Mouse (Mus musculus): ENCODE measurements at regions not wholly inside any gene's neighbourhood (a gene's known extent, or its start where the extent isn't known, plus 50 kb on each side); places are given as distances from the start of the nearest gene placed in this dataset.

- WGBS = 73% methylated on average over 7 of the region's 7 CpGs
- DNase-seq (ENCODE audit: low spot score) = no peak
- TF ChIP-seq EP300 (optimal IDR thresholded peaks at IDR 0.05) = no peak
- TF ChIP-seq CTCF (IDR thresholded peaks at IDR 0.05; ENCODE audit: low read depth) = no peak
Observed at GRCm38 (mm10) chr17:51278771-51279170, 99.6 kb upstream of the Tbc1d5 start.

GRCm38 (mm10) chr17:51278094-51278493 is 98.9 kb upstream of the Tbc1d5 start:
- Histone ChIP-seq H3K4me3 (ENCODE audit: low read depth, low read length) (no peak overlapping the region), H3K9ac (ENCODE audit: low read length) (no peak overlapping the region), H3K4me1 (replicated peaks; ENCODE audit: control insufficient read depth, insufficient read depth) (no peaks in the 10 kb centered on the region), H3K27ac (replicated peaks) (no peak overlapping the region), H3K4me2 (replicated peaks; ENCODE audit: low read depth) (no peak overlapping the region), H3K9me3 (ENCODE audit: control insufficient read depth, low read length) (no peaks in the 10 kb centered on the region), H3K36me3 (ENCODE audit: control insufficient read depth, insufficient read depth, low read length) (no peaks in the 10 kb centered on the region), H3K27me3 (ENCODE audit: control insufficient read depth, insufficient read depth, low read length) (no peaks in the 10 kb centered on the region)
- TF ChIP-seq EP300 (optimal IDR thresholded peaks at IDR 0.05) = no peak
- DNase-seq (ENCODE audit: low spot score) = no peak
- 68% methylated on average over 2 of the region's 2 CpGs for WGBS
- ATAC-seq (ENCODE audit: low FRiP score, low TSS enrichment) = no peak

More at GRCm38 (mm10) chr17:51278771-51279170, 99.6 kb upstream of the Tbc1d5 start:
- no peak overlapping the region for H3K4me3 ChIP-seq (ENCODE audit: low read depth, low read length)
- H3K4me1 ChIP-seq (replicated peaks; ENCODE audit: control insufficient read depth, insufficient read depth) = no peaks in the 10 kb centered on the region
- H3K27me3 ChIP-seq (ENCODE audit: control insufficient read depth, insufficient read depth, low read length) = no peaks in the 10 kb centered on the region
- no peaks in the 10 kb centered on the region for H3K9me3 ChIP-seq (ENCODE audit: control insufficient read depth, low read length)
- no peak overlapping the region for H3K27ac ChIP-seq (replicated peaks)
- no peak overlapping the region for H3K4me2 ChIP-seq (replicated peaks; ENCODE audit: low read depth)
- no peaks in the 10 kb centered on the region for H3K36me3 ChIP-seq (ENCODE audit: control insufficient read depth, insufficient read depth, low read length)
- H3K9ac ChIP-seq (ENCODE audit: low read length) = no peak overlapping the region
- no peak for ATAC-seq (ENCODE audit: low FRiP score, low TSS enrichment)

DNA sequence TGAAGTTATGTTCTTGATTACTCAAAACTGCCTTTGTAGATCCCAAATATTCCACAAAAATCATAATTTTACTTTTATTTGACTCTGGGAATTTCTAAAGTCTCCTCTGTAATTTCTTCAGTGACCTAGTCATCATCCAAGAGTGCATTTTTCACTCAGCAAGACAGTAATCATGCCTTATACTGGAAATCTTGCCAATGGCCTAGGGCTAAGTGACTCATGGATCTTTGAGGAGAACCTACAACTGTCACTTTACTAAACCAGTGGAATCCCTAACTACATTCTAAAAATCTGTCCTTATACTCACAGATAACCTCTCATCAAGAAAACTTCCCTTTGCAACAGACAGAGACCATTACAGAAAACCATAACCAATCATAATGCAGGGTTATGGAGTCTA is 98.0 kb upstream of the Tbc1d5 start:
- Histone ChIP-seq H3K27me3 (ENCODE audit: control insufficient read depth, insufficient read depth, low read length) (no peaks in the 10 kb centered on the region), H3K4me1 (replicated peaks; ENCODE audit: control insufficient read depth, insufficient read depth) (no peaks in the 10 kb centered on the region), H3K9me3 (ENCODE audit: control insufficient read depth, low read length) (no peaks in the 10 kb centered on the region), H3K4me3 (ENCODE audit: low read depth, low read length) (no peak overlapping the region), H3K36me3 (ENCODE audit: control insufficient read depth, insufficient read depth, low read length) (no peaks in the 10 kb centered on the region), H3K4me2 (replicated peaks; ENCODE audit: low read depth) (no peak overlapping the region), H3K9ac (ENCODE audit: low read length) (no peak overlapping the region), H3K27ac (replicated peaks) (no peak overlapping the region)
- no peak for ATAC-seq (ENCODE audit: low FRiP score, low TSS enrichment)
- no peak for DNase-seq (ENCODE audit: low spot score)
- TF ChIP-seq EP300 (optimal IDR thresholded peaks at IDR 0.05) = no peak
- TF ChIP-seq CTCF (IDR thresholded peaks at IDR 0.05; ENCODE audit: low read depth) = no peak

GRCm38 (mm10) chr17:51272025-51272424 is 92.9 kb upstream of the Tbc1d5 start:
- no peak overlapping the region for H3K4me2 ChIP-seq (replicated peaks; ENCODE audit: low read depth)
- H3K4me3 ChIP-seq (ENCODE audit: low read depth, low read length) = no peak overlapping the region
- no peak for ATAC-seq (ENCODE audit: low FRiP score, low TSS enrichment)
- H3K27me3 ChIP-seq (ENCODE audit: control insufficient read depth, insufficient read depth, low read length) = no peaks in the 10 kb centered on the region
- H3K9ac ChIP-seq (ENCODE audit: low read length) = no peak overlapping the region
- no peak overlapping the region for H3K27ac ChIP-seq (replicated peaks)
- no peak for DNase-seq (ENCODE audit: low spot score)
- H3K36me3 ChIP-seq (ENCODE audit: control insufficient read depth, insufficient read depth, low read length) = no peaks in the 10 kb centered on the region
- H3K9me3 ChIP-seq (ENCODE audit: control insufficient read depth, low read length) = no peaks in the 10 kb centered on the region
- H3K4me1 ChIP-seq (replicated peaks; ENCODE audit: control insufficient read depth, insufficient read depth) = no peaks in the 10 kb centered on the region
- TF ChIP-seq EP300 (optimal IDR thresholded peaks at IDR 0.05) (no peak), CTCF (IDR thresholded peaks at IDR 0.05; ENCODE audit: low read depth) (no peak)
- WGBS = 79% methylated on average over 1 of the region's 1 CpGs

DNA sequence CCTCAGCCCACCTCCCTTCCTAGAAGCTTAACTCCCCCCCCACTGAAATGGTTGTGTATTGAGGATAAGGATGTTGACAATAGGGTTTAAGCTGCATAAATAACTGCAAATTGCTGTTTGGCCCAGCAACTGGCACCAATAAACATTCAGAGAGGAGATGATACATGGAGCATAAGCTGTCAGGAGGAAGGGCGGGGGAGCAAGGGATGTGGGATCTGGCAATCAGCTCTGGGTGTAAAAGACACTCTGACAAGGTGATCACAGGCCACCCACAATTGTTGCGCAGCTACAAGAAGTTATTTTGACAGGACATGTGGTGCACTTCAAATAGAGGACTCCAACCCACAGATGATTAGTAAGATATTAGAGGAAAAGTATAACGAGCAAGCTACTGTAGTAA is 83.8 kb upstream of the Tbc1d5 start:
- no peak overlapping the region for H3K27ac ChIP-seq (replicated peaks)
- no peaks in the 10 kb centered on the region for H3K27me3 ChIP-seq (ENCODE audit: control insufficient read depth, insufficient read depth, low read length)
- H3K9me3 ChIP-seq (ENCODE audit: control insufficient read depth, low read length) = no peaks in the 10 kb centered on the region
- no peak for ATAC-seq (ENCODE audit: low FRiP score, low TSS enrichment)
- no peak for DNase-seq (ENCODE audit: low spot score)
- H3K9ac ChIP-seq (ENCODE audit: low read length) = no peak overlapping the region
- H3K36me3 ChIP-seq (ENCODE audit: control insufficient read depth, insufficient read depth, low read length) = no peaks in the 10 kb centered on the region
- 73% methylated on average over 3 of the region's 3 CpGs for WGBS
- TF ChIP-seq CTCF (IDR thresholded peaks at IDR 0.05; ENCODE audit: low read depth) = no peak
- TF ChIP-seq EP300 (optimal IDR thresholded peaks at IDR 0.05) = no peak
- no peak overlapping the region for H3K4me2 ChIP-seq (replicated peaks; ENCODE audit: low read depth)
- no peak overlapping the region for H3K4me3 ChIP-seq (ENCODE audit: low read depth, low read length)
- H3K4me1 ChIP-seq (replicated peaks; ENCODE audit: control insufficient read depth, insufficient read depth) = no peaks in the 10 kb centered on the region

DNA sequence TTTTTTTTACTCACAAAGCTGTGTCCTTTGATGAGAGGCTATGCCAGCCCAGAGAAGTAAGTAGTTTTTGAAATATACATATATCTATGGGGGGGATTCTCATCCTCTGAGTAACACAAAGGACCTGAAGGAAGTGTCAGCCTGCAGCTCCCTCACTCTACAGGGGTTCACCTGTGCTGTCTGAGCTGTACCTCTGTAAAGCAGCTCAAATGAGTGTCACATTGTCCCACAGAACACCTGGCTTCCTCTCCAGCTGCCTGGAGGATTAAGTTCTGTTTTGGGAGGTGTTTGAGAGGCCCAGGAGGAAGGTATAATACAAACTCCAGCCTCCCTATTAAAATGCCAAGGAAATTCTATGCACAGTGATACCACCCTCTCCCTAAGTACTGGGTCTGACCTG is 83.3 kb upstream of the Tbc1d5 start:
- Histone ChIP-seq H3K4me3 (ENCODE audit: low read depth, low read length) (no peak overlapping the region), H3K4me2 (replicated peaks; ENCODE audit: low read depth) (no peak overlapping the region), H3K27ac (replicated peaks) (no peak overlapping the region), H3K9me3 (ENCODE audit: control insufficient read depth, low read length) (no peaks in the 10 kb centered on the region), H3K9ac (ENCODE audit: low read length) (no peak overlapping the region), H3K4me1 (replicated peaks; ENCODE audit: control insufficient read depth, insufficient read depth) (no peaks in the 10 kb centered on the region), H3K27me3 (ENCODE audit: control insufficient read depth, insufficient read depth, low read length) (no peaks in the 10 kb centered on the region), H3K36me3 (ENCODE audit: control insufficient read depth, insufficient read depth, low read length) (no peaks in the 10 kb centered on the region)
- DNase-seq (ENCODE audit: low spot score) (no peak), ATAC-seq (ENCODE audit: low FRiP score, low TSS enrichment) (no peak)
- no peak for TF ChIP-seq EP300 (optimal IDR thresholded peaks at IDR 0.05)
- no peak for TF ChIP-seq CTCF (IDR thresholded peaks at IDR 0.05; ENCODE audit: low read depth)
